Mouse (Mus musculus) left cerebral cortex, adult 8-10 months (tissue): Measurements from ENCODE around the gene Epo. TPM values are rescaled to one million over a fixed set of nuclear protein-coding genes. Genes with fewer than 3 reads are reported as not detected.

Experiments
- DNase-seq, 2 experiments: peaks; one replicate each; pipeline ENCODE4 v3.0.0; 2022; ENCODE audit warnings: low spot score in 2 of 2
- microRNA-seq, 2 experiments: library from miRNA; unstranded; fragments of <30 nt; microRNA quantifications; one replicate each; pipeline ENCODE4 v1.2.0; 2022
- total RNA-seq, 4 experiments: library from RNA; stranded (reverse); gene quantifications; 2 replicates each; pipeline ENCODE4 v1.2.4; 2022

The Epo gene
- total RNA-seq, 4 experiments from 2014 or later = not detected

DNA sequence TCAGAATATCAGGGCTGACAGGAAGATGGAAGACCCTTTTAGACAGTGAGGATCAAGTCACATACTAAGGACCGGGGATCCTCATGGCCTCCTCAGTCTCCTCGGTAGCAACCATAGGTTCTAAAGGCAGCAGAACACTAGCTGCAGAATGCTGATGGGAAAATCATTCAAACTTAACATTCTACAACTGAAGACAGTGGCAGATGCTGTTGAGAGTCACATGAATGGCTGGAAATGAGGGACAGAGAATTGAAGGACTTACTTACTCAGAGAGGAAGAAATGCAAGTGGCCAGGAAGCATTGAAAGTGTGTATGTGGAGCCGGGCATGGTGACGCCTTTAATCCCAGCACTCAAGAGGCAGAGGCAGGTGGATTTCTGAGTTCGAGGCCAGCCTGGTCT, 56.1 kb downstream of the Epo start, which contains the start of gene Zan:
Zan (minus strand) TSS at position 101 of the 400 bp plus-strand sequence.
- no peak for DNase-seq

GRCm38 (mm10) chr5:137474351-137474750, 58.7 kb downstream of the Epo start:
- no peak for DNase-seq

DNA sequence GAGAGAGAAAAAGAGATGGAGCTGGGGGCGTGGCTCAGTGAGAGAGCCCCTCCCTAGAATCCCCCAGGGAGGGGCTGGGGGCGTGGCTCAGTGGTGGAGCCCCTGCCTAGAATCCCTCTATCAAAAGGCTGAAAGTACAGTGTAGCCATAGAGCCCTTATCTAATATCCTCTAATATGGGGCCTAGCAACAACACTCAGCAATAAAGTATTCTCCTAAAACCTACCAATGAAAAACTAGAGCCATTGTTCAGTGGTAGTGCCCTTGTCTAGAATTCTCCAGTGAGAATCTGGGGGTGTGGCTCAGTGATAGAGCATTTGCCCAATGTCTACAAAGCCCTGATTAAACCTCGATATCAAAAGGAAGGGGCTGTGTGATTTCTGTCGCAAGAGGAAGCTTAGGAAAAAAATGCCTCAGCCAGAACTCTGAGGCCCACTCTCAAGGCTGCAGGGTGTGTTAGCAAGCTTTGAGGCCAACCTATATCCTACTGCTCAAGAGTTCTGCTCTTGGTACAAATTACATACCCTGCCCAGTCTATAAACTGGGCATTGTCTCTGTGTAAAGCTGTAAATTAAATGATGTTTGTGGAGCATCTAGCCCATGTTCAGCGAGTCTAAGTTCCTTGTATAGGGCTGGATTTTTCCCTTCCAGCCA, 60.7 kb downstream of the Epo start:
- DNase-seq = no peak

GRCm38 (mm10) chr5:137466946-137467345, 66.1 kb downstream of the Epo start:
- no peak for DNase-seq

DNA sequence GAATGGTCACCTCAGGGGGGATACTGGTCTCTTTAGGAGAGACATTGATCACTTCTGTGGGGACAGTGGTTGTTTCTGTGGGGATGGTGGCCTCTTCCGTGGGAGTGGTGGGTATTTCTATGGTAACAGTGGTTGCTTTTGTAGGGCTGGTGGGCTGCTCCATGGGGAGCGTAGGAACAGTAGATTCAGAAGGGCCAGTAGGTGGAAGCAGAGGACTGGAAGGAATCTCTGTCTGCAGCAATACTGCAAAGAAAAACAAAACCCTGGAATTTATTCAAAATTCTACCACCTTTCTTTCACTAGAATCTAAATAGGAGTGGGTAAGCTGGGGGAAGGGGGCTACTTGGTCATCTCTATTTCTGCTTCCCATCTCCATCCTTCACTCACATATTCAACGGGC, 68.0 kb downstream of the Epo start:
- no peak for DNase-seq

GRCm38 (mm10) chr5:137455866-137456591, 77.0 kb downstream of the Epo start:
- DNase-seq = no peak

DNA sequence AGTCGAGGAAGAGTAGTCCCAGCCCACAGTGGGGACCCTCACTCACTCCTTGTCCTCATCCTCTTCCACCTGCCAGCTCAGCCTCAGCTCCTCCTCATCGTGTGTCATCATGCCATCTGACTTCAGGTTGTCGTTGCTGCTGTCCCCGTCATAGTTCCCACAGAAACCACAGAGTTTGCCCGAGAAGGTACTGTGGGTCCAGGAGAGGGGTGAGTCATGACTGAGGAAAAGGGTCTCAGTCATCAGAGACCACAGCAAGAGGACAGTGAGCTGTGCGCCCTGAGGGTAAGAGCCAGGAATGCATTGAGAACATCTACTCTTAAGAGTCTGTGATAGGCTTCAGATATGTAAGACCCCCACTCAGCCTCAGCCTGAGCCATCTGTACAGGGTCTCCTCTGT, 77.8 kb downstream of the Epo start:
- no peak for DNase-seq

GRCm38 (mm10) chr5:137445536-137445935, 87.5 kb downstream of the Epo start:
- DNase-seq = no peak

DNA sequence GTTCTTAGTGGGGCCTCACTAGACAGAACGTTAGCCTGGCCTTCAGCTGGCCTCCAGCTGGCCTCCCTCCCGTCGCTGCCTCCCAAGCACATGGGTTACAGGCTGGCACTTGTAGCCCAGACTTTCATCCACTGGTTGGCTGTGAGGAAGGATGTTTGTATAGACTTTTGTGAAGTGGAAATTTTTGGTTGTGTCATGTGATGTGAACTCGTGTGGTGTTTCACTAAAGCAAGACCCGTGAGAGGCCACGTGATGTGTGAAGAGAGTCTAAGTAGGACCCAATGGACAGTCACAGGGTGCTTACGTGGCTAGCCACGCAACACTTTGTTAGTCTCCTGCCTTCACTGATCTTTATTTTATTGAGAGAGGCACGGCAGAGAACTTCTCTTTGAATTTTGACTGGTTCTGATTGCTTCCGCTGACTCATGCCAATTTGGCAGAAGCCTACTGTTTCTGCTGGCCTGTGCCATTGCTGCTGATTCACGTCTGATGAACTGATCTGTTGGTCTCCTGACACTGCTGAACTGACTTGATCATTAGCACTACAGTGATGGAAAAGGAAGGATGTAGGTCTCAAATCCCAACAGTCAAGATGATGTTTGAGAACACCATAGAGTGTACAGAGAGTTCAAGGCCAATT, 92.7 kb downstream of the Epo start:
- no peak for DNase-seq

DNA sequence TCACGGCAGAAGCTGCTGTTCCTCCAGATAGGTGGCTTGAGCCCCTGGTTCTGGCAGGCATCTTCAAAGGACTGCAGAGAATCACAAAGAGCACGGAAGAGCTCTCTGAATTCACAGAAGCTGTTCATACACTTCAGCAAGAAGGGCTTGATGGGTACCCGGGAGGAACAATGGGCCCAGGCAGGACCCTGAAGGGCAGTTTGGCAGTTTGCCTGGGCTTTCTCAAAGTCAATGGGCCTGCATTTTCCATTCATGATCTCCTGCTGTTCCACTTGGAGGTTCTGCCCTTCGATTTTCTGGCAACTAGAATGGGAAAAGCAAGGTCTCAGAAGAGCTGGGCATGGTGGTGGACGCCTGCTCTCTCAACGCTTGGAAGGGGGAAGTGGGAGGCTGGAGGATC, 99.2 kb downstream of the Epo start:
- no peak for DNase-seq

Small RNAs within 50 kb of the gene (microRNA-seq; reads per million reads assigned to microRNA genes)
- 1.1 to 2.4 reads per million in 2 experiments for gene Mir6418

Other genes with a start within 250 kb of the Epo start
- 10 to 100 TPM; 67.5 to 73.8 (median 70.9) TPM for gene Ache, start 245.7 kb downstream of the Epo start, total RNA-seq
- gene Ufsp1, start 238.6 kb downstream of the Epo start, total RNA-seq = 10 to 100 TPM; 14.0 to 16.8 (median 16.1) TPM
- gene Srrt, start 225.6 kb downstream of the Epo start, total RNA-seq = 100 to 1,000 TPM; 164 to 219 (median 188) TPM
- gene Trip6, start 218.8 kb downstream of the Epo start, total RNA-seq = 1 to 10 TPM; 3.9 to 7.6 (median 5.1) TPM
- gene Slc12a9, start 199.6 kb downstream of the Epo start, total RNA-seq = 10 to 100 TPM; 24.4 to 28.0 (median 26.5) TPM
- gene Ephb4, start 183.1 kb downstream of the Epo start, total RNA-seq = 1 to 10 TPM; 4.4 to 7.2 (median 5.2) TPM
- under 1 TPM; 0.20 to 0.53 (median 0.29) TPM for gene Zan, start 56.2 kb downstream of the Epo start, total RNA-seq
- 10 to 100 TPM; 32.3 to 34.8 (median 32.8) TPM for gene Pop7, start 30.7 kb downstream of the Epo start, total RNA-seq
- gene Gigyf1, start 14.7 kb downstream of the Epo start, total RNA-seq = 10 to 100 TPM; 62.1 to 65.2 (median 63.5) TPM
- gene Gnb2, start 268 bp upstream of the Epo start, total RNA-seq = 100 to 1,000 TPM; 654 to 672 (median 660) TPM
- 100 to 1,000 TPM; 111 to 119 (median 113) TPM for gene Actl6b, start 20.3 kb upstream of the Epo start, total RNA-seq
- gene Tfr2, start 36.6 kb upstream of the Epo start, total RNA-seq = 10 to 100 TPM; 10.7 to 16.2 (median 12.7) TPM
- gene Mospd3, start 67.8 kb upstream of the Epo start, total RNA-seq = 10 to 100 TPM; 18.6 to 29.9 (median 21.4) TPM
- gene Pcolce, start 80.5 kb upstream of the Epo start, total RNA-seq = 10 to 100 TPM; 12.8 to 14.6 (median 13.8) TPM
- gene Fbxo24, start 95.8 kb upstream of the Epo start, total RNA-seq = under 1 TPM; 0.16 to 0.28 (median 0.20) TPM
- 10 to 100 TPM in 3 of 4 experiments, 1 to 10 TPM in 1; 9.5 to 18.0 (median 16.0) TPM for gene Lrch4, start 95.9 kb upstream of the Epo start, total RNA-seq
- gene Gm20605, start 95.9 kb upstream of the Epo start, total RNA-seq = 10 to 100 TPM in 1 of 4 experiments, 1 to 10 TPM in 3; 5.6 to 11.5 (median 8.8) TPM
- 1 to 10 TPM in 3 of 4 experiments, under 1 TPM in 1; 0.91 to 5.9 (median 3.5) TPM for gene Sap25, start 108.1 kb upstream of the Epo start, total RNA-seq
- under 1 TPM in 2 of 4 experiments, not detected in 2; 0.18 to 0.26 TPM for gene Irs3, start 112.5 kb upstream of the Epo start, total RNA-seq
- gene Agfg2, start 151.5 kb upstream of the Epo start, total RNA-seq = 10 to 100 TPM; 50.0 to 54.8 (median 51.4) TPM
- 10 to 100 TPM; 76.3 to 78.9 (median 77.7) TPM for gene Nyap1, start 208.4 kb upstream of the Epo start, total RNA-seq
- 100 to 1,000 TPM; 149 to 216 (median 162) TPM for gene Tsc22d4, start 212.5 kb upstream of the Epo start, total RNA-seq
- 10 to 100 TPM; 14.5 to 20.2 (median 15.9) TPM for gene Ppp1r35, start 245.6 kb upstream of the Epo start, total RNA-seq